Mouse (Mus musculus): Measurements from ENCODE around the gene Tfb2m. TPM values are rescaled to one million over a fixed set of nuclear protein-coding genes. Genes with fewer than 3 reads are reported as not detected.
"Not testable (repeated sequence)": the region's sequence is repeated elsewhere in the genome, so short reads cannot be mapped to it uniquely, and the experiment has no call there.

Gene Tfb2m
- 22.6 and 23.5 TPM in 2 replicates for polyA plus RNA-seq (2012; rRNA removed)

DNA sequence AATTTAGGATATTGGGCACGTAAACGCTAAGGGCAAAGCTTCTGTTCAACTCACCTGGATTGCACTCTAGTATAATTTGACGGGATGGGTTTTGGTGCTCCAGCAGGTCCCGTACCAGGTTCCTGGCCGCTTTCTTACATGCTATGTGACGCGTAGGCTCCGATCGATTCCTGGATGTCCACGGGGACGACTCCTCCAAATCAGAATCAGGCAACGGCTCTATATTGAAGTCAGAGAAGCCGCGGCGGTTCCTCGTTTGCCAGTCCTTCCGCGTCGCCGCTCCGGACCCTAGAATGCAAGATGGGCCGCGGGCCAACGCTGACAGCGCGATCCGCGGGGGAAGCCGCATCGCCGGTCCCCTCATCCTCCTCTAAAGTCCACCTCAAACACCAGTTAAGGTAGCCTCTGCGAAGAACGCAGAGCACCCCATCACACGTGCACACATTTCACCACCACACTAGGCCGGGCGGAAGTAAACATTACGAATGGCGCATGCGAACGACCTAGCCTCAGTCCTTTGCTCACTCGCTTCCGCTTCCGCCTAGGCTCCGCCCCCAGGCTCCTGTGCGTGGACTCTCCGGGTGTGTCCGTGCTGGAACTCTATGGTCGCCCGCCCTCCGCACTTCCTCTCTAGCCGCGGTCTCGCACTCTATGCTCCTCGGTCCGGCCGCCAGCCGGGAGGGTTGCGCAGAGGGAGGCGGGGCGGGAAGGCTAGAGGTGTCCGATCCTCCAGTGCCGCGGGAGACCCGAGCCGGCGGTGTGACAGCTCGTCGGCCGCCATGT, at the start of gene Tfb2m, which contains the start of gene Cnst:
Gene Tfb2m, minus strand, starts transcription at position 500 of the 783 bp plus-strand sequence.
Gene Cnst, plus strand, starts transcription at position 603 of the 783 bp plus-strand sequence.
- peak within 1 kb of the TSS; percentile 81 for H3K4me3 ChIP-seq (replicated peaks; ENCODE audit: insufficient read depth, low read depth, low read length)
- peak; percentile 99 for DNase-seq
- peak; percentile 68 for TF ChIP-seq POLR2A (IDR thresholded peaks at IDR 0.05; ENCODE audit: borderline replicate concordance, insufficient read depth, low read length)
- peak within 1 kb of the TSS; percentile 75 for H3K27ac ChIP-seq (ENCODE audit: insufficient read depth, low read length)
- WGBS: under 1% methylated on average over 67 of the region's 69 CpGs
- not testable (repeated sequence) for H3K4me1 ChIP-seq (ENCODE audit: control insufficient read depth, insufficient read depth, low read length); H3K27me3 ChIP-seq (ENCODE audit: control insufficient read depth, insufficient read depth, low read length)

DNA sequence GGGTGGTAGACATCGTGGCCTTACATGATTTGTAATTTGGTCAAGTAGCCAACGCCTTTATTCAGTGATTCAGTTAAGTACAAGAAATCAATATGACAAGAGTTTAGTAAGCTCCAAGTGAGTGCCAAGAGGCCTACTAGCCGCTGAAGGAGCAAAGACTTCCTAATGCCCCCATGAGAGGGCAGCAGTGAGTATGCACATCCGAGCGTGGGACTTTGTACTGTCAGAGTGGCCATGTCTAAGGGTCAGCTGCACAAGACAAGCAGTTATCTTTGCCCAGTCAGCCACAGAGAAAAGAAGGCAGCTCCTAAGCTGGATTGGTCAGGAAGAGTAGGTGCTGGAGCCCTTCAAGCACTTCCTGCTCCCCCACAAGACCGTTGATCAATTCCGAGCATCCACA, 46.9 kb upstream of the Tfb2m start:
- TF ChIP-seq POLR2A (IDR thresholded peaks at IDR 0.05; ENCODE audit: borderline replicate concordance, insufficient read depth, low read length) (no peak), CTCF (IDR thresholded peaks at IDR 0.05; ENCODE audit: borderline replicate concordance, insufficient read depth, low read depth, low read length) (peak; percentile 40; the same call in 1 of the 2 replicates)
- Histone ChIP-seq H3K27me3 (ENCODE audit: control insufficient read depth, insufficient read depth, low read length) (no peaks in the 10 kb centered on the region), H3K27ac (ENCODE audit: insufficient read depth, low read length) (no peak overlapping the region), H3K4me1 (ENCODE audit: control insufficient read depth, insufficient read depth, low read length) (peaks cover 24% of the 10 kb centered on the region), H3K4me3 (replicated peaks; ENCODE audit: insufficient read depth, low read depth, low read length) (no peak overlapping the region)
- no peak for DNase-seq
- 81% methylated on average over 7 of the region's 7 CpGs for WGBS

DNA sequence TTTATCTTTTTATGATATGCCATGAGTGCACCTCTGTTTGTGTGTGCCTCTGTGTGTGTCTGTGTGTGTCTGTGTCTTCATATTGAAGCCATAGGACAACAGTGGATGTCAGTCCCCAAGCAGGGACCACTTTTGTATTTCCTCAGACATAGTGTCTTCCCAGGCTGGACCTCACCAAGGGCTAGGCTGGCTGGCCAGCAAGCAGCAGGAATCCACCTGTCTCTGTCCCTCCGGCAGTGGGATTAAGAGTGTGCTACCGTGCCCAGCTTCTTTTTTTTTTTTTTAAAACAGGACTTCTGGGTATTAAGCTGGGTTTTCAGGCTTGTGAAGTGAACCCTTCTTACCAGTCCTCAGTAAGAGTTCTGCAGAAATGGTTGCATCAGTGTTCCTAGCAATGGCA, 46.1 kb upstream of the Tfb2m start:
- Histone ChIP-seq H3K27me3 (ENCODE audit: control insufficient read depth, insufficient read depth, low read length) (no peaks in the 10 kb centered on the region), H3K4me3 (replicated peaks; ENCODE audit: insufficient read depth, low read depth, low read length) (no peak overlapping the region), H3K4me1 (ENCODE audit: control insufficient read depth, insufficient read depth, low read length) (peaks cover 29% of the 10 kb centered on the region), H3K27ac (ENCODE audit: insufficient read depth, low read length) (no peak overlapping the region)
- TF ChIP-seq POLR2A (IDR thresholded peaks at IDR 0.05; ENCODE audit: borderline replicate concordance, insufficient read depth, low read length): no peak
- TF ChIP-seq CTCF (IDR thresholded peaks at IDR 0.05; ENCODE audit: borderline replicate concordance, insufficient read depth, low read depth, low read length): no peak
- 17% methylated on average over 2 of the region's 2 CpGs for WGBS
- peak; percentile 43 to 44 for DNase-seq

DNA sequence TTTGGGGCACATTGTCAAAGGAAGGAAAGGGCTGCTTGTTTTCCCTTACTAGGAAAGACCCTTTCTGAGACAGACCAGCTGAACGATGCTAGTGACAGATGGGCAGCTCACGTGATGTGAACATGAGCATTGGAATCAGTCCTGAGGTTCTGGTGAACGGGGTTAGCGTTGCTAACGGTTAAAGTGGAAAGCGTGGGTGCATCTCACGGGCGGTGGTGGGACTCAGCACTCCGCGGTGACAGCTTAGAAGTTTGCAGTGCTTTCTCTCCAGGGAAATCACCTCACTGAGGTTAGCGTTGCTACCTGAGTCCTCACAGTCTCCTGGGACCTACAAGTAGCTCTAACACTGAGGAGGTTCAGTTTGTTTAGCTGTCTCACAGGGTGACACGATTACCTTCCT, 45.6 kb upstream of the Tfb2m start:
- no peak for TF ChIP-seq CTCF (IDR thresholded peaks at IDR 0.05; ENCODE audit: borderline replicate concordance, insufficient read depth, low read depth, low read length)
- no peak for TF ChIP-seq POLR2A (IDR thresholded peaks at IDR 0.05; ENCODE audit: borderline replicate concordance, insufficient read depth, low read length)
- 6% methylated on average over 12 of the region's 12 CpGs for WGBS
- peak; percentile 62 to 71 for DNase-seq
- H3K4me3 ChIP-seq (replicated peaks; ENCODE audit: insufficient read depth, low read depth, low read length): no peak overlapping the region
- H3K27me3 ChIP-seq (ENCODE audit: control insufficient read depth, insufficient read depth, low read length): no peaks in the 10 kb centered on the region
- peaks cover 32% of the 10 kb centered on the region for H3K4me1 ChIP-seq (ENCODE audit: control insufficient read depth, insufficient read depth, low read length)
- H3K27ac ChIP-seq (ENCODE audit: insufficient read depth, low read length): peak overlapping the region; percentile 5

DNA sequence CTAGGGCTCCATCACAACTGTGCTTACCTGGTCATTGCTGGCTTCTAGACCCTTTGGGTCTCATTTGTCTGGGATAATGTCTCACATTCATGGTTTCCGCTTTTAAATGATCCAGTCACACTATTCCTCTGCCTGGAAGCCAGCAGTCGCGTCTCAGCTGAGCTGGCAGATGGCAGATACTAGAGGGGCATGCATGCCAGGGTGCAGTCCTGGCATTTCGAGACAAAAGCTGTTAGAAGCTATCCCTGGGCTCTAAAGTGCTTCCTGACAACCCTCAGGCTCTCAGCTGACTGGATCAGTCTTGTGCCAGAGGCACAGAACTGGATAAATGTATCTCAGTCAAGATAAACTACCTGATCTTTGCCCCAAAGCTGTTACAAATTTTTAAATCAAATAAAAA, 42.2 kb upstream of the Tfb2m start:
- DNase-seq: peak; percentile 79 to 90
- H3K4me1 ChIP-seq (ENCODE audit: control insufficient read depth, insufficient read depth, low read length): peaks cover 37% of the 10 kb centered on the region
- no peak for TF ChIP-seq CTCF (IDR thresholded peaks at IDR 0.05; ENCODE audit: borderline replicate concordance, insufficient read depth, low read depth, low read length)
- no peak for TF ChIP-seq POLR2A (IDR thresholded peaks at IDR 0.05; ENCODE audit: borderline replicate concordance, insufficient read depth, low read length)
- peak overlapping the region; percentile 32; the same call in 1 of the 2 replicates for H3K27ac ChIP-seq (ENCODE audit: insufficient read depth, low read length)
- WGBS: 6% methylated on average over 4 of the region's 4 CpGs
- no peaks in the 10 kb centered on the region for H3K27me3 ChIP-seq (ENCODE audit: control insufficient read depth, insufficient read depth, low read length)
- no peak overlapping the region for H3K4me3 ChIP-seq (replicated peaks; ENCODE audit: insufficient read depth, low read depth, low read length)

DNA sequence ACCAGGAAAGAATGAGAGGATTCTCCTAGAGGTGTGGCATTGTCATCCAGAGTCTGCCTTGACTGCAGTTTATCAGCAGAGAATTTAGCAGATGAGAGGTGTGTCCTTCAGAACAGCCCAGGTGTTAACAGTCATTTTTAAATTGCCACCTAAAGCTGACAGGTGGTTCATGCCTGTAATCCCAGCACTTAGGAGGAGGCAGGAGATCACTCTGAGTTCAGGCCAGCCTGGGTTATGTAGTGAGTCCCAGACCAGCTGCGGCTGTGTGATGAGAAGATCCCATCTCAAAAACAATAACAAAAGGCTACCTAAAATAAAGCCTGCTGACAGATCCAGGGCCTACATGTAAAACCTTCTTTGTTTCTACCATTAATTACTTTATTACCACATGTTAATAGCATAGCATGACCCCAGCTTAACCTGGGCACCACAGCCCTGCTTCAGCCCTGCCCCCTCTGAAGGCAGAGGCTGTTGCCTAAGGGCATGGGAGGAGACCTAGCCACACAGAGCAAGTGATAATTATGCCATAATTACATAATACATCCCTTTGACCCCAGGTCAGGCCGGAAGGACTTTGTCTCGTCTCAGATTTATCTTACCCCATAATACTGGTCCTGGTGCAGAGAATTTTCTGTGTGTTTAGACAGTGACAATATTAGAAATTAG, 40.5 kb upstream of the Tfb2m start:
- no peak overlapping the region for H3K4me3 ChIP-seq (replicated peaks; ENCODE audit: insufficient read depth, low read depth, low read length)
- peaks cover 24% of the 10 kb centered on the region for H3K4me1 ChIP-seq (ENCODE audit: control insufficient read depth, insufficient read depth, low read length)
- no peak for DNase-seq
- H3K27ac ChIP-seq (ENCODE audit: insufficient read depth, low read length): no peak overlapping the region
- no peaks in the 10 kb centered on the region for H3K27me3 ChIP-seq (ENCODE audit: control insufficient read depth, insufficient read depth, low read length)
- 87% methylated on average over 3 of the region's 3 CpGs for WGBS
- TF ChIP-seq POLR2A (IDR thresholded peaks at IDR 0.05; ENCODE audit: borderline replicate concordance, insufficient read depth, low read length) (no peak), CTCF (IDR thresholded peaks at IDR 0.05; ENCODE audit: borderline replicate concordance, insufficient read depth, low read depth, low read length) (no peak)

DNA sequence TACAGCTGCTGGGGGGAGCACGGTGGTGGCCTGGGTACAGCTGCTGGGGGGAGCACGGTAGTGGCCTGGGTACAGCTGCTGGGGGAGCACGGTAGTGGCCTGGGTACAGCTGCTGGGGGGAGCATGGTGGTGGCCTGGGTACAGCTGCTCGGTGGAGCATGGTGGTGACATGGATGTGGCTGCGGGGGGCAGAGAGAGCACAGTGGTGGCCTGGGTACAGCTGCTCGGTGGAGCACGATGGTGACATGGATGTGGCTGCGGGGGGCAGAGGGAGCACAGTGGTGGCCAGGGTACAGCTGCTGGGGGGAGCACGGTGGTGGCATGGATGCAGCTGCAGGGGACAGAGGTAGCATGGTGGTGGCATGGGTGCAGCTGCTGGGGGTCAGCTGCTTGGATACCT, 39.6 kb upstream of the Tfb2m start:
- Histone ChIP-seq H3K4me1 (ENCODE audit: control insufficient read depth, insufficient read depth, low read length) (peaks cover 25% of the 10 kb centered on the region), H3K27me3 (ENCODE audit: control insufficient read depth, insufficient read depth, low read length) (no peaks in the 10 kb centered on the region), H3K27ac (ENCODE audit: insufficient read depth, low read length) (no peak overlapping the region), H3K4me3 (replicated peaks; ENCODE audit: insufficient read depth, low read depth, low read length) (no peak overlapping the region)
- 53% methylated on average over 9 of the region's 9 CpGs for WGBS
- no peak for DNase-seq
- TF ChIP-seq POLR2A (IDR thresholded peaks at IDR 0.05; ENCODE audit: borderline replicate concordance, insufficient read depth, low read length) (no peak), CTCF (IDR thresholded peaks at IDR 0.05; ENCODE audit: borderline replicate concordance, insufficient read depth, low read depth, low read length) (no peak)

DNA sequence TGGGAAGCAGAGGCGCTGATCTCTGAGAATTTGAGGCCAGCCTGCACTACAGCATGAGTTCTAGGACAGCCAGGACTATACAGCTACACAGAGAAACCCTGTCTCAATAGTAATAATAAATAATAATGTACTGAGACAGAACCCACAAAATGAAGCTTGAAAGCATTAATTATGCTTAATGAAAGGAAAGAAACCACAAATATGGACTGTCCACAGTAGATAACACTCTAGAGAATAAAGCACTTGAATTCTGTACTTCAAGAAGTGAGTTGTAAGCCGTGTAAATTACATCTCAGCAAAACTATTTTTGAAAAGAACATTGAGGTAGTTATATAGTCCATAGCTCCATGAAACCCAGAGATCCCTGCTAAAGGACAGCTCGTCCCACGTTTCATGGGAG, 38.2 kb upstream of the Tfb2m start:
- Histone ChIP-seq H3K4me1 (ENCODE audit: control insufficient read depth, insufficient read depth, low read length) (peaks cover 23% of the 10 kb centered on the region), H3K4me3 (replicated peaks; ENCODE audit: insufficient read depth, low read depth, low read length) (no peak overlapping the region), H3K27me3 (ENCODE audit: control insufficient read depth, insufficient read depth, low read length) (no peaks in the 10 kb centered on the region), H3K27ac (ENCODE audit: insufficient read depth, low read length) (no peak overlapping the region)
- TF ChIP-seq POLR2A (IDR thresholded peaks at IDR 0.05; ENCODE audit: borderline replicate concordance, insufficient read depth, low read length) (no peak), CTCF (IDR thresholded peaks at IDR 0.05; ENCODE audit: borderline replicate concordance, insufficient read depth, low read depth, low read length) (no peak)
- DNase-seq: no peak
- 95% methylated on average over 4 of the region's 4 CpGs for WGBS
